Mouse (Mus musculus): Measurements from ENCODE around the gene Irs3. TPM values are rescaled to one million over a fixed set of nuclear protein-coding genes. Genes with fewer than 3 reads are reported as not detected.

Irs3 gene
- polyA plus RNA-seq, 1 experiment, result 0.04 TPM

DNA sequence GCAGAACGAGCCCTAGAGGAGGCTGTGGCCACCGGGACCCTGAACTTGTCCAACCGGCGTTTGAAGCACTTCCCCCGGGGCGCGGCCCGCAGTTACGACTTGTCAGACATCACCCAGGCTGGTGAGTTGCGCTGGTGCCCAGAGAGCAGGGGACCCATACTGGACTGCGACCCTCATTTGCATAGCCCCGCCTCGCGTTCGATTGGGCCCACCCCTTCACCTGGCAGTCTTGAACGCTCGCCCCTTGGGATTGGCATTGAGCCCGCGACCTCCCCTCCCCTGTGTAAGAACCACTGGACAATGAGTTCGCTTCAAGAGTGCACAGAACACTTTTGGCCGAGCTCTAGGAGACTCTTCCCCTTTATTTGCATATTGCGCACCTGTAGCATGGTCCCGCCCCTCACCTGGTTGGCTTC is 16.2 kb downstream of the Irs3 start:
- H3ac ChIP-seq (ENCODE audit: control insufficient read depth, insufficient read length), result peak overlapping the region; percentile 21
- no peaks in the 10 kb centered on the region for H3K27me3 ChIP-seq (ENCODE audit: control insufficient read depth, insufficient read depth, insufficient read length)
- TF ChIP-seq CEBPB (IDR thresholded peaks at IDR 0.05; ENCODE audit: insufficient read depth, poor library complexity, severe bottlenecking) (no peak), MYOD1 (IDR thresholded peaks at IDR 0.05; ENCODE audit: control insufficient read depth in 1 of 3, insufficient read length in 2 of 3, low read depth in 2 of 3) (no peak), USF1 (IDR thresholded peaks at IDR 0.05; ENCODE audit: low read depth) (no peak), TCF3 (IDR thresholded peaks at IDR 0.05; ENCODE audit: insufficient read length, low read depth) (no peak), MAX (IDR thresholded peaks at IDR 0.05; ENCODE audit: low read depth) (no peak), SRF (IDR thresholded peaks at IDR 0.05; ENCODE audit: control insufficient read depth, insufficient read length, low read depth) (no peak), E2F4 (IDR thresholded peaks at IDR 0.05; ENCODE audit: insufficient read depth) (no peak), POLR2A (IDR thresholded peaks at IDR 0.05; ENCODE audit: insufficient read length, low read depth) (no peak), MYOG (IDR thresholded peaks at IDR 0.05; ENCODE audit: control insufficient read depth in 1 of 3, insufficient read depth in 1 of 3, insufficient read length in 2 of 3, low read depth in 2 of 3) (no peak), REST (IDR thresholded peaks at IDR 0.05; ENCODE audit: insufficient read depth, insufficient read length) (no peak), TCF12 (IDR thresholded peaks at IDR 0.05; ENCODE audit: insufficient read depth, poor library complexity, severe bottlenecking) (no peak), POLR2AphosphoS2 (IDR thresholded peaks at IDR 0.05; ENCODE audit: insufficient read length, low read depth) (no peak)
- H3K36me3 ChIP-seq (ENCODE audit: control insufficient read depth, insufficient read depth), result peaks cover 13% of the 10 kb centered on the region
- peak overlapping the region; percentile 82 for H3K4me3 ChIP-seq
- peak overlapping the region; percentile 99 for H3K4me2 ChIP-seq (ENCODE audit: low read depth)
- H3K79me2 ChIP-seq (ENCODE audit: control insufficient read depth, insufficient read depth), result peaks cover 37% of the 10 kb centered on the region

- H3ac ChIP-seq (ENCODE audit: control insufficient read depth, insufficient read length), result peak within 1 kb of the TSS; percentile 21
- H3K4me2 ChIP-seq (ENCODE audit: low read depth), result peak within 1 kb of the TSS; percentile 99
Observed at GRCm38 (mm10) chr5:137628498-137629305, 16.8 kb downstream of the Irs3 start, which contains the start of the genes Fbxo24, Lrch4 and Gm20605. Gene Fbxo24, minus strand, starts transcription at chr5:137629002. Gene Lrch4, plus strand, starts transcription at chr5:137629121. Gene Gm20605, plus strand, starts transcription at chr5:137629175.

GRCm38 (mm10) chr5:137627991-137628390 is 17.5 kb downstream of the Irs3 start:
- H3K4me2 ChIP-seq (ENCODE audit: low read depth), result peak overlapping the region; percentile 88
- TF ChIP-seq TCF3 (IDR thresholded peaks at IDR 0.05; ENCODE audit: insufficient read length, low read depth) (no peak), MAX (IDR thresholded peaks at IDR 0.05; ENCODE audit: low read depth) (no peak), E2F4 (IDR thresholded peaks at IDR 0.05; ENCODE audit: insufficient read depth) (no peak), REST (IDR thresholded peaks at IDR 0.05; ENCODE audit: insufficient read depth, insufficient read length) (no peak), TCF12 (IDR thresholded peaks at IDR 0.05; ENCODE audit: insufficient read depth, poor library complexity, severe bottlenecking) (no peak), USF1 (IDR thresholded peaks at IDR 0.05; ENCODE audit: low read depth) (no peak), MYOD1 (IDR thresholded peaks at IDR 0.05; ENCODE audit: control insufficient read depth in 1 of 3, insufficient read length in 2 of 3, low read depth in 2 of 3) (no peak), POLR2AphosphoS2 (IDR thresholded peaks at IDR 0.05; ENCODE audit: insufficient read length, low read depth) (no peak), POLR2A (IDR thresholded peaks at IDR 0.05; ENCODE audit: insufficient read length, low read depth) (no peak), CEBPB (IDR thresholded peaks at IDR 0.05; ENCODE audit: insufficient read depth, poor library complexity, severe bottlenecking) (no peak), MYOG (IDR thresholded peaks at IDR 0.05; ENCODE audit: control insufficient read depth in 1 of 3, insufficient read depth in 1 of 3, insufficient read length in 2 of 3, low read depth in 2 of 3) (no peak), SRF (IDR thresholded peaks at IDR 0.05; ENCODE audit: control insufficient read depth, insufficient read length, low read depth) (no peak)

More at GRCm38 (mm10) chr5:137628498-137629305, 16.8 kb downstream of the Irs3 start, which contains the start of the genes Fbxo24, Lrch4 and Gm20605:
- Histone ChIP-seq H3K36me3 (ENCODE audit: control insufficient read depth, insufficient read depth) (peaks cover 8% of the 10 kb centered on the region), H3K79me2 (ENCODE audit: control insufficient read depth, insufficient read depth) (peaks cover 37% of the 10 kb centered on the region), H3K27me3 (ENCODE audit: control insufficient read depth, insufficient read depth, insufficient read length) (no peaks in the 10 kb centered on the region), H3K4me3 (peak within 1 kb of the TSS; percentile 82)
- TF ChIP-seq MAX (IDR thresholded peaks at IDR 0.05; ENCODE audit: low read depth) (no peak), MYOD1 (IDR thresholded peaks at IDR 0.05; ENCODE audit: control insufficient read depth in 1 of 3, insufficient read length in 2 of 3, low read depth in 2 of 3) (peak in 2 of 3 experiments; percentile 64 to 80), POLR2A (IDR thresholded peaks at IDR 0.05; ENCODE audit: insufficient read length, low read depth) (peak; percentile 98), POLR2AphosphoS2 (IDR thresholded peaks at IDR 0.05; ENCODE audit: insufficient read length, low read depth) (peak; percentile 95)

GRCm38 (mm10) chr5:137623937-137624530 is 21.5 kb downstream of the Irs3 start:
- TF ChIP-seq MYOD1 (IDR thresholded peaks at IDR 0.05; ENCODE audit: control insufficient read depth in 1 of 3, insufficient read length in 2 of 3, low read depth in 2 of 3) (no peak), CEBPB (IDR thresholded peaks at IDR 0.05; ENCODE audit: insufficient read depth, poor library complexity, severe bottlenecking) (no peak), MAX (IDR thresholded peaks at IDR 0.05; ENCODE audit: low read depth) (no peak), TCF12 (IDR thresholded peaks at IDR 0.05; ENCODE audit: insufficient read depth, poor library complexity, severe bottlenecking) (no peak)

More at GRCm38 (mm10) chr5:137627991-137628390, 17.5 kb downstream of the Irs3 start:
- Histone ChIP-seq H3K36me3 (ENCODE audit: control insufficient read depth, insufficient read depth) (peaks cover 3% of the 10 kb centered on the region), H3K79me2 (ENCODE audit: control insufficient read depth, insufficient read depth) (peaks cover 37% of the 10 kb centered on the region), H3K27me3 (ENCODE audit: control insufficient read depth, insufficient read depth, insufficient read length) (no peaks in the 10 kb centered on the region), H3ac (ENCODE audit: control insufficient read depth, insufficient read length) (no peak overlapping the region), H3K4me3 (peak overlapping the region; percentile 82)

More at GRCm38 (mm10) chr5:137623937-137624530, 21.5 kb downstream of the Irs3 start:
- no peaks in the 10 kb centered on the region for H3K79me2 ChIP-seq (ENCODE audit: control insufficient read depth, insufficient read depth)
- H3ac ChIP-seq (ENCODE audit: control insufficient read depth, insufficient read length), result no peak overlapping the region
- H3K4me3 ChIP-seq, result no peak overlapping the region
- no peak overlapping the region for H3K4me2 ChIP-seq (ENCODE audit: low read depth)
- H3K27me3 ChIP-seq (ENCODE audit: control insufficient read depth, insufficient read depth, insufficient read length), result no peaks in the 10 kb centered on the region
- H3K36me3 ChIP-seq (ENCODE audit: control insufficient read depth, insufficient read depth), result no peaks in the 10 kb centered on the region

Data from myocyte (in vitro differentiated cells).